Mouse (Mus musculus): Measurements from ENCODE around the gene Ms4a2. TPM values are rescaled to one million over a fixed set of nuclear protein-coding genes. Genes with fewer than 3 reads are reported as not detected.

Ms4a2 gene
- polyA plus RNA-seq (2014; fragmentation: Nextera tagmentation; extraction: Ambion mirVana) = 0.15 TPM in 1 of 2 replicates, not detected in the other

GRCm38 (mm10) chr19:11623551-11623950 is at the start of gene Ms4a2:
Gene Ms4a2 (minus strand): TSS chr19:11623719.
- no peak within 1 kb of the TSS for H3K4me2 ChIP-seq (ENCODE audit: low read length)
- no peak for ATAC-seq (ENCODE audit: insufficient number of reproducible peaks, insufficient read depth, low FRiP score, low read depth)
- H3K4me1 ChIP-seq (ENCODE audit: control insufficient read depth in 2 of 2, insufficient read depth in 2 of 2, low read length in 2 of 2) = no peaks in the 10 kb centered on the region
- no peaks in the 10 kb centered on the region for H3K36me3 ChIP-seq (ENCODE audit: control insufficient read depth, insufficient read depth, low read length)
- WGBS = 77% methylated on average over 2 of the region's 2 CpGs
- no peaks in the 10 kb centered on the region for H3K9me3 ChIP-seq (ENCODE audit: control insufficient read depth, low read length)
- H3K9ac ChIP-seq (ENCODE audit: low read length) = no peak within 1 kb of the TSS
- no peak within 1 kb of the TSS for H3K4me3 ChIP-seq (ENCODE audit: control insufficient read depth in 1 of 2, insufficient read depth in 1 of 2, low read depth in 1 of 2, low read length in 2 of 2)
- H3K27ac ChIP-seq (replicated peaks in 1 of 2; ENCODE audit: control insufficient read depth in 1 of 2, insufficient read depth in 1 of 2, low read depth in 2 of 2, low read length in 2 of 2) = no peak within 1 kb of the TSS
- no peaks in the 10 kb centered on the region for H3K27me3 ChIP-seq (ENCODE audit: control insufficient read depth, insufficient read depth, low read length)

GRCm38 (mm10) chr19:11661562-11661961 is 38.0 kb upstream of the Ms4a2 start:
- Histone ChIP-seq H3K27ac (replicated peaks in 1 of 2; ENCODE audit: control insufficient read depth in 1 of 2, insufficient read depth in 1 of 2, low read depth in 2 of 2, low read length in 2 of 2) (no peak overlapping the region), H3K9ac (ENCODE audit: low read length) (no peak overlapping the region), H3K4me3 (ENCODE audit: control insufficient read depth in 1 of 2, insufficient read depth in 1 of 2, low read depth in 1 of 2, low read length in 2 of 2) (no peak overlapping the region), H3K4me1 (ENCODE audit: control insufficient read depth in 2 of 2, insufficient read depth in 2 of 2, low read length in 2 of 2) (no peaks in the 10 kb centered on the region), H3K27me3 (ENCODE audit: control insufficient read depth, insufficient read depth, low read length) (no peaks in the 10 kb centered on the region), H3K36me3 (ENCODE audit: control insufficient read depth, insufficient read depth, low read length) (no peaks in the 10 kb centered on the region), H3K4me2 (ENCODE audit: low read length) (no peak overlapping the region), H3K9me3 (ENCODE audit: control insufficient read depth, low read length) (no peaks in the 10 kb centered on the region)
- ATAC-seq (ENCODE audit: insufficient number of reproducible peaks, insufficient read depth, low FRiP score, low read depth) = no peak

DNA sequence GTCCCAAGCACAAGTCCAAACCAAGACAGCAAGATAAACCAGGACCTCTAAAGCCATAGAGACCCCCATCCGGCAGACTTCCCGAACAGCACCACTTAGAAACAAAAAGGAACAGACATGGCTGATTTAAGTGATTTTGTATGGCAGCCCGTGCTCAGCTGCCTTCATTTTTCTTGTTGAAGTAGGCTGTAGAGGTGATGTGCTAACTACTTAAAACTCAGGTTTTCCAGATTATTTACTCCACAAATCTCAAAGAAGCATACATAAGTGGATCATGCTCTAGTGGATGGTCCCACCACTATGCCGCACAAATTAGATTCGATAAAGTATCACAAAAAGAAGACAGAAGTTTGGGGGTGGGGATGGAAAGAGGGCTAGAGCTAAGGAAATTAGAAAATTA is 36.9 kb upstream of the Ms4a2 start, which contains the start of gene Oosp2:
Oosp2 (minus strand) TSS at position 101 of the 400 bp plus-strand sequence.
- no peak within 1 kb of the TSS for H3K9ac ChIP-seq (ENCODE audit: low read length)
- no peaks in the 10 kb centered on the region for H3K27me3 ChIP-seq (ENCODE audit: control insufficient read depth, insufficient read depth, low read length)
- H3K4me1 ChIP-seq (ENCODE audit: control insufficient read depth in 2 of 2, insufficient read depth in 2 of 2, low read length in 2 of 2) = no peaks in the 10 kb centered on the region
- H3K27ac ChIP-seq (replicated peaks in 1 of 2; ENCODE audit: control insufficient read depth in 1 of 2, insufficient read depth in 1 of 2, low read depth in 2 of 2, low read length in 2 of 2) = no peak within 1 kb of the TSS
- H3K4me2 ChIP-seq (ENCODE audit: low read length) = no peak within 1 kb of the TSS
- ATAC-seq (ENCODE audit: insufficient number of reproducible peaks, insufficient read depth, low FRiP score, low read depth) = no peak
- WGBS = 80% methylated on average over 5 of the region's 5 CpGs
- H3K4me3 ChIP-seq (ENCODE audit: control insufficient read depth in 1 of 2, insufficient read depth in 1 of 2, low read depth in 1 of 2, low read length in 2 of 2) = no peak within 1 kb of the TSS
- no peaks in the 10 kb centered on the region for H3K9me3 ChIP-seq (ENCODE audit: control insufficient read depth, low read length)
- no peaks in the 10 kb centered on the region for H3K36me3 ChIP-seq (ENCODE audit: control insufficient read depth, insufficient read depth, low read length)

GRCm38 (mm10) chr19:11659142-11659541 is 35.6 kb upstream of the Ms4a2 start:
- Histone ChIP-seq H3K36me3 (ENCODE audit: control insufficient read depth, insufficient read depth, low read length) (no peaks in the 10 kb centered on the region), H3K9me3 (ENCODE audit: control insufficient read depth, low read length) (no peaks in the 10 kb centered on the region), H3K4me3 (ENCODE audit: control insufficient read depth in 1 of 2, insufficient read depth in 1 of 2, low read depth in 1 of 2, low read length in 2 of 2) (no peak overlapping the region), H3K4me2 (ENCODE audit: low read length) (no peak overlapping the region), H3K9ac (ENCODE audit: low read length) (no peak overlapping the region), H3K27ac (replicated peaks in 1 of 2; ENCODE audit: control insufficient read depth in 1 of 2, insufficient read depth in 1 of 2, low read depth in 2 of 2, low read length in 2 of 2) (no peak overlapping the region), H3K27me3 (ENCODE audit: control insufficient read depth, insufficient read depth, low read length) (no peaks in the 10 kb centered on the region), H3K4me1 (ENCODE audit: control insufficient read depth in 2 of 2, insufficient read depth in 2 of 2, low read length in 2 of 2) (no peaks in the 10 kb centered on the region)
- no peak for ATAC-seq (ENCODE audit: insufficient number of reproducible peaks, insufficient read depth, low FRiP score, low read depth)
- WGBS = 59% methylated on average over 2 of the region's 2 CpGs

- no peaks in the 10 kb centered on the region for H3K4me1 ChIP-seq (ENCODE audit: control insufficient read depth in 2 of 2, insufficient read depth in 2 of 2, low read length in 2 of 2)
- H3K4me2 ChIP-seq (ENCODE audit: low read length) = no peak overlapping the region
- whole genome bisulfite sequencing = 73% methylated on average over 4 of the region's 4 CpGs
- ATAC-seq (ENCODE audit: insufficient number of reproducible peaks, insufficient read depth, low FRiP score, low read depth) = no peak
- no peaks in the 10 kb centered on the region for H3K27me3 ChIP-seq (ENCODE audit: control insufficient read depth, insufficient read depth, low read length)
- no peak overlapping the region for H3K27ac ChIP-seq (replicated peaks in 1 of 2; ENCODE audit: control insufficient read depth in 1 of 2, insufficient read depth in 1 of 2, low read depth in 2 of 2, low read length in 2 of 2)
- H3K4me3 ChIP-seq (ENCODE audit: control insufficient read depth in 1 of 2, insufficient read depth in 1 of 2, low read depth in 1 of 2, low read length in 2 of 2) = no peak overlapping the region
- no peak overlapping the region for H3K9ac ChIP-seq (ENCODE audit: low read length)
- H3K9me3 ChIP-seq (ENCODE audit: control insufficient read depth, low read length) = no peaks in the 10 kb centered on the region
- H3K36me3 ChIP-seq (ENCODE audit: control insufficient read depth, insufficient read depth, low read length) = no peaks in the 10 kb centered on the region
Measured at GRCm38 (mm10) chr19:11649564-11649963, 26.0 kb upstream of the Ms4a2 start.

DNA sequence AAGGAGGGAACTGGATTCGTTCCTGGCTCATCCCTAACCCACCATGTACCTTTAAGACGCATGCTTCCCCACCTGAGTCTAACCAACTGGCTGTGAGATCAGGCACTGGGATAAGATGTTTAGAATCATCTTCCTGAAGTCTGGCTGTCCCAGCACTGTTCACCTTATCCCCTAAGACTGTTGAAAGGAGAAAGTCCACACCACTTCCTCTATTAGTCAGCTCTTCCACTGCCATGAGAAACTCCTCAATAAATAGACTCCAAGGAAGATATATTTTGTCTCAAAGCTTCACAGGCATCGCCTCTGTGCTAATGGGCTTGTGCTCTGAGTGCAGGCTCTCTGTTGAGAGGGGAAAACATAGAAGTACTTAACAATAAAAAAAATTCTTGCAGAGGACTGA is 22.6 kb upstream of the Ms4a2 start:
- no peak for ATAC-seq (ENCODE audit: insufficient number of reproducible peaks, insufficient read depth, low FRiP score, low read depth)
- Histone ChIP-seq H3K4me1 (ENCODE audit: control insufficient read depth in 2 of 2, insufficient read depth in 2 of 2, low read length in 2 of 2) (no peaks in the 10 kb centered on the region), H3K9me3 (ENCODE audit: control insufficient read depth, low read length) (no peaks in the 10 kb centered on the region), H3K27ac (replicated peaks in 1 of 2; ENCODE audit: control insufficient read depth in 1 of 2, insufficient read depth in 1 of 2, low read depth in 2 of 2, low read length in 2 of 2) (no peak overlapping the region), H3K4me3 (ENCODE audit: control insufficient read depth in 1 of 2, insufficient read depth in 1 of 2, low read depth in 1 of 2, low read length in 2 of 2) (no peak overlapping the region), H3K4me2 (ENCODE audit: low read length) (no peak overlapping the region), H3K36me3 (ENCODE audit: control insufficient read depth, insufficient read depth, low read length) (no peaks in the 10 kb centered on the region), H3K9ac (ENCODE audit: low read length) (no peak overlapping the region), H3K27me3 (ENCODE audit: control insufficient read depth, insufficient read depth, low read length) (no peaks in the 10 kb centered on the region)
- WGBS = 56% methylated on average over 3 of the region's 3 CpGs

- Histone ChIP-seq H3K36me3 (ENCODE audit: control insufficient read depth, insufficient read depth, low read length) (no peaks in the 10 kb centered on the region), H3K4me3 (ENCODE audit: control insufficient read depth in 1 of 2, insufficient read depth in 1 of 2, low read depth in 1 of 2, low read length in 2 of 2) (no peak within 1 kb of the TSS), H3K4me1 (ENCODE audit: control insufficient read depth in 2 of 2, insufficient read depth in 2 of 2, low read length in 2 of 2) (no peaks in the 10 kb centered on the region), H3K4me2 (ENCODE audit: low read length) (no peak within 1 kb of the TSS), H3K9ac (ENCODE audit: low read length) (no peak within 1 kb of the TSS), H3K27me3 (ENCODE audit: control insufficient read depth, insufficient read depth, low read length) (no peaks in the 10 kb centered on the region), H3K27ac (replicated peaks in 1 of 2; ENCODE audit: control insufficient read depth in 1 of 2, insufficient read depth in 1 of 2, low read depth in 2 of 2, low read length in 2 of 2) (no peak within 1 kb of the TSS), H3K9me3 (ENCODE audit: control insufficient read depth, low read length) (no peaks in the 10 kb centered on the region)
- 64% methylated on average over 1 of the region's 1 CpGs for WGBS
- no peak for ATAC-seq (ENCODE audit: insufficient number of reproducible peaks, insufficient read depth, low FRiP score, low read depth)
Measured at GRCm38 (mm10) chr19:11640732-11641131, 17.2 kb upstream of the Ms4a2 start, which contains the start of gene Ms4a3. Gene Ms4a3 (minus strand): TSS chr19:11640851.

- H3K27ac ChIP-seq (replicated peaks in 1 of 2; ENCODE audit: control insufficient read depth in 1 of 2, insufficient read depth in 1 of 2, low read depth in 2 of 2, low read length in 2 of 2) = no peak overlapping the region
- no peaks in the 10 kb centered on the region for H3K27me3 ChIP-seq (ENCODE audit: control insufficient read depth, insufficient read depth, low read length)
- no peaks in the 10 kb centered on the region for H3K9me3 ChIP-seq (ENCODE audit: control insufficient read depth, low read length)
- WGBS = 61% methylated on average over 4 of the region's 4 CpGs
- no peaks in the 10 kb centered on the region for H3K4me1 ChIP-seq (ENCODE audit: control insufficient read depth in 2 of 2, insufficient read depth in 2 of 2, low read length in 2 of 2)
- ATAC-seq (ENCODE audit: insufficient number of reproducible peaks, insufficient read depth, low FRiP score, low read depth) = no peak
- no peak overlapping the region for H3K4me3 ChIP-seq (ENCODE audit: control insufficient read depth in 1 of 2, insufficient read depth in 1 of 2, low read depth in 1 of 2, low read length in 2 of 2)
- H3K36me3 ChIP-seq (ENCODE audit: control insufficient read depth, insufficient read depth, low read length) = no peaks in the 10 kb centered on the region
- H3K4me2 ChIP-seq (ENCODE audit: low read length) = no peak overlapping the region
- no peak overlapping the region for H3K9ac ChIP-seq (ENCODE audit: low read length)
Measured at GRCm38 (mm10) chr19:11639038-11639437, 15.5 kb upstream of the Ms4a2 start.
